Mouse (Mus musculus) midbrain, embryonic 16.5 days (tissue): ENCODE measurements around the gene Ybx3. TPM values are rescaled to one million over a fixed set of nuclear protein-coding genes. Genes with fewer than 3 reads are reported as not detected.
A peak's percentile ranks its signal among the peaks of the same experiment; 100 is the strongest.

Experiments
- ATAC-seq: fragments of 200-750 bp; cut with Nextera tagmentation; 2 replicates; pipeline ENCODE4 v1.8.0; 2017; ENCODE audit warnings: moderate TSS enrichment
- H3K27ac ChIP-seq: fragments of 300-500 bp; sonication (generic); 2 replicates; pipeline ENCODE4 v1.5.1; 2014; ENCODE audit warnings: mild to moderate bottlenecking, low read length, mixed read lengths
- H3K27me3 ChIP-seq: fragments of 300-500 bp; sonication (generic); 2 replicates; pipeline ENCODE4 v1.6.1; 2014; ENCODE audit warnings: low read depth, low read length, mixed read lengths; ENCODE audit not compliant: control insufficient read depth, insufficient read depth
- H3K36me3 ChIP-seq: fragments of 300-500 bp; sonication (generic); 2 replicates; pipeline ENCODE4 v1.6.1; 2014; ENCODE audit warnings: mild to moderate bottlenecking, low read length, moderate library complexity, mixed read lengths; ENCODE audit not compliant: control insufficient read depth, insufficient read depth
- H3K4me1 ChIP-seq: fragments of 300-500 bp; sonication (generic); 2 replicates; pipeline ENCODE4 v1.6.1; 2014; ENCODE audit warnings: mild to moderate bottlenecking, low read length, mixed read lengths; ENCODE audit not compliant: control insufficient read depth, insufficient read depth
- H3K4me2 ChIP-seq: fragments of 300-500 bp; sonication (generic); 2 replicates; pipeline ENCODE4 v1.6.1; 2014; ENCODE audit warnings: mild to moderate bottlenecking, low read length, mixed read lengths
- H3K4me3 ChIP-seq: fragments of 300-500 bp; sonication (generic); 2 replicates; pipeline ENCODE4 v1.5.1; 2014; ENCODE audit warnings: low read depth, mild to moderate bottlenecking, low read length, moderate library complexity, mixed read lengths
- H3K9ac ChIP-seq: fragments of 300-500 bp; sonication (generic); 2 replicates; pipeline ENCODE4 v1.6.1; 2014; ENCODE audit warnings: low read depth, low read length, mixed read lengths
- H3K9me3 ChIP-seq: fragments of 300-500 bp; sonication (generic); replicated peaks from 2 replicates; pipeline ENCODE4 v1.6.1; 2014; ENCODE audit warnings: mild to moderate bottlenecking, low read length, mixed read lengths; ENCODE audit not compliant: control insufficient read depth, poor library complexity, severe bottlenecking
- WGBS: fragments of 180-500 bp; shearing (Covaris S2); extraction: QIAGEN DNeasy Blood & Tissue Kit; methylation state at CpG from one replicate; pipeline ENCODE4 v1.1.7; 2014; 5-methylcytosine and 5-hydroxymethylcytosine counted together
- polyA plus RNA-seq: library from polyadenylated mRNA; unstranded; fragments of >200 nt; fragmentation: Nextera tagmentation; extraction: Ambion mirVana; gene quantifications from 2 replicates; pipeline ENCODE4 v1.2.1, GENCODE M21; 2015

Ybx3 gene
- polyA plus RNA-seq, 1 experiment from 2014 or later, result 21.6 TPM

DNA sequence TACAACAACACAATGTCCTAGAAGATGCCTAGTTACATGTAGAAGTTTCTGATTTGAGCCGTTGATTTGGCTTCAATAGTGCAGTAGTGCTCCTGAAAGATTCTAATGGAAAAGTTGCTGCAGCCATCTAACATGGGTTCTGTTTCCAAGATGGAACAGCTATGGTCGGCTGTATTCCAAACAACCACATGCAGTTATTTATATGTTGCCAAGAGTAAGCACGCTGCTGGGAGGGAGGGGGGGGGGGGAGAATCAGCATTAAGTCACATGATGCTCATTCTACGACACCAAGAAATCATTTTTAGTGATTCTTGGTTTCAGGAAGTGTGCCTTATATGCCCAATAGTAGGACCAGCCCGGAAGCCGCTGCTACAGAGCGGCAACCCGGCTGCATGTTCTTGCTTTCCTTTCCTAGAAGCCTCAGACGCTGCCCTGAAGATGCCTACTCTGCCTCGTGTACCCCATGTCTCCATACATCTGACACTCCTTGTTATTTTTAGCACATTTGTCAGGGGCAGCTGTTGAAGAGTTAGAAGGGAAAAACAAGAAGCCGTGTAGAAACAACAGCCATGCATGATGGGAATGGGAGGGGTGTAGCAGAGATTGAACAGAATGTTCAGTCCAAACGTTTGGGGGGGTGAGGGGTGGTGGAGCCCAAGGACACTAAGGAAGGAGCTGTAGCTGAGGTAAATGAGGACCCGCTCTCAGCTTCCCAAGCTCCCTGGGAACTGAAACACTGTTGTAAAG, 13.5 kb downstream of the Ybx3 start:
- H3K27me3 ChIP-seq, result no peaks in the 10 kb centered on the region
- no peaks in the 10 kb centered on the region for H3K4me1 ChIP-seq
- 95% methylated on average over 13 of the region's 13 CpGs for WGBS
- no peaks in the 10 kb centered on the region for H3K9me3 ChIP-seq
- no peak overlapping the region for H3K27ac ChIP-seq
- H3K9ac ChIP-seq, result no peak overlapping the region
- H3K4me3 ChIP-seq, result no peak overlapping the region
- no peak overlapping the region for H3K4me2 ChIP-seq
- peaks cover 5% of the 10 kb centered on the region for H3K36me3 ChIP-seq
- ATAC-seq, result no peak

GRCm38 (mm10) chr6:131373160-131373559, 15.1 kb downstream of the Ybx3 start:
- ATAC-seq, result no peak
- no peaks in the 10 kb centered on the region for H3K27me3 ChIP-seq
- H3K27ac ChIP-seq, result no peak overlapping the region
- H3K36me3 ChIP-seq, result peaks cover 7% of the 10 kb centered on the region
- 97% methylated on average over 5 of the region's 5 CpGs for WGBS
- H3K4me1 ChIP-seq, result no peaks in the 10 kb centered on the region
- H3K4me3 ChIP-seq, result no peak overlapping the region
- no peak overlapping the region for H3K9ac ChIP-seq
- no peak overlapping the region for H3K4me2 ChIP-seq
- H3K9me3 ChIP-seq, result no peaks in the 10 kb centered on the region

DNA sequence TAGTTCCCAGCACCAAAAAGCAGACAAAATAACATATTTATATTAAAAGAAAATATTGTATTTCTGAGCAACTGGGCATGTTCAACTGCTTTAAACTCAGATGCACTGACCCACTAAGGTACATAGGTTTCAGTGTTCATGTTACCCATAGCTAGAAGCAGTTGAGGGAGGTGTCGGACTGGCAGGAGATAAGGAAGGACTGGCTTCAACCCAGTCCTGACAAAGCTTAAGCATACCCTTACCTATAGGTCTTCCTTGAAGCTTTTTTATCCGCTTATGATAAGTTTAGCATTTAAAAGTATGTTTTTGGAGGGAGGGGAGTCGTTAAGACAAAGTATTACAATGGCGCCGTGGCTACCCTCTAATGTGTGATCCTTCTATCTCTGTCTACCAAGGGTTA, 17.5 kb downstream of the Ybx3 start:
- Histone ChIP-seq H3K4me3 (no peak overlapping the region), H3K4me1 (no peaks in the 10 kb centered on the region), H3K27me3 (no peaks in the 10 kb centered on the region), H3K27ac (no peak overlapping the region), H3K36me3 (peaks cover 12% of the 10 kb centered on the region), H3K9me3 (no peaks in the 10 kb centered on the region), H3K9ac (no peak overlapping the region), H3K4me2 (no peak overlapping the region)
- ATAC-seq, result no peak
- 94% methylated on average over 5 of the region's 5 CpGs for WGBS

GRCm38 (mm10) chr6:131369866-131370616, 18.2 kb downstream of the Ybx3 start:
- WGBS, result 89% methylated on average over 8 of the region's 8 CpGs

DNA sequence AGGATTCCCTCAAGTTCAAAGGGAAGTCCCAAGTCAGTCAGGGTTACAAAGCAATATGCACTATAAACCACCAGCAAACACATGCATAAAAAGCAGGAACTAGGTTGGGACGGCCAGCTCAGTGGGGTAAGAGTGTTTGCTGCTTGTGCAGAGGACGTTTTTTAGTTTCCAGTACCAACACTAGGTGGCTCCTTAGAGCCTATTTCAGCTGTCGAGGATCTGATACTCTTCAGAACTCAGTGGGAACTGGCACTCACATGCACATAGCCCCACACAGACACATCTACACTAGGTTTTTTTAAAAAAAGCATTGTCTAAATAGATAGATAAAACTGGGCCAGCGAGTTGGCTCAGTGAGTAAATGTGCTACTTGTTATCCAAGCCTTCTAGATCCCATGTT, 21.2 kb downstream of the Ybx3 start:
- peak; percentile 67; the same call in 1 of the 2 replicates for ATAC-seq
- WGBS, result 53% methylated on average over 4 of the region's 4 CpGs
- peaks cover 20% of the 10 kb centered on the region for H3K36me3 ChIP-seq
- no peak overlapping the region for H3K4me2 ChIP-seq
- H3K4me3 ChIP-seq, result no peak overlapping the region
- H3K27ac ChIP-seq, result no peak overlapping the region
- no peaks in the 10 kb centered on the region for H3K9me3 ChIP-seq
- H3K4me1 ChIP-seq, result no peaks in the 10 kb centered on the region
- H3K27me3 ChIP-seq, result no peaks in the 10 kb centered on the region
- H3K9ac ChIP-seq, result no peak overlapping the region

More at GRCm38 (mm10) chr6:131369866-131370616, 18.2 kb downstream of the Ybx3 start:
- ATAC-seq, result no peak
- no peak overlapping the region for H3K27ac ChIP-seq
- no peak overlapping the region for H3K4me2 ChIP-seq
- H3K9me3 ChIP-seq, result no peaks in the 10 kb centered on the region
- H3K27me3 ChIP-seq, result no peaks in the 10 kb centered on the region
- no peak overlapping the region for H3K9ac ChIP-seq
- no peak overlapping the region for H3K4me3 ChIP-seq
- H3K36me3 ChIP-seq, result peaks cover 12% of the 10 kb centered on the region
- no peaks in the 10 kb centered on the region for H3K4me1 ChIP-seq

- ATAC-seq, result no peak
- Histone ChIP-seq H3K4me2 (no peak overlapping the region), H3K9me3 (no peaks in the 10 kb centered on the region), H3K36me3 (peaks cover 20% of the 10 kb centered on the region), H3K4me1 (no peaks in the 10 kb centered on the region), H3K4me3 (no peak overlapping the region), H3K9ac (no peak overlapping the region), H3K27ac (no peak overlapping the region), H3K27me3 (no peaks in the 10 kb centered on the region)
- 85% methylated on average over 2 of the region's 2 CpGs for WGBS
Measured at GRCm38 (mm10) chr6:131364353-131364752, 23.9 kb downstream of the Ybx3 start.

DNA sequence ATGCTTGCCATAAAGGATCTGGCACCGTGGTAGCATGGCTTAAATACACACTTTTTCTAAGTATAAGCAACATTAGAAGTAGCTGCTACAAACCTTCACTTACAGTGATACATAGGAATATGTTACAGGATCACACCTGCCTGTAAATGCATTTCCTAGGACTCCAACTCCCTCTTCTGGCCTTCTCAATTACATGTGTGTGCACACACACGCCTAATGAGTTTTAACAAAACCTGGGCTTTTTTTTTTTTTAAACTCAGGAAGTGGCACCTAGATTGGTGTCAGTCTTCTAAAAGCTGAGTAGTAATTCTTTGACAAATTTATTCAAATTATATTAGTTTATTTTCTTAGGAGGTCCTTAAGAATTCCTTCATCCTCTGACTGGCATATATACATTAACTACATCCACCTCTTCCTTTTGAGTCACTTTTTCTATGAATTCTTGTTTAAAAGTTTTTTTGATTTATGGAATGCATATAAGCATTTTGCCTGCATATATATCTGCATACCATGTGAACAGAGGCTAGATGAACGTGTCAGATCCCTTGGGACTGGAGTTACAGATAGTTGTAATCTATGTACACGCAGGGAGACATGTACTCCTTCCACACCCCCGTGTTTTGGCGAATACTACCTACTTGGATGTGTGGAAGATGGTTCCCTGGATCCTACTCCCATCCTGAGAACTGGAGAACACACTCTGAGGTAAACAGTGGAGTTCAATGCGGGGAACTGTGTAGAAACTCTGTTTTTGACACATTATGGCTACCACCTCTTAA, 25.1 kb downstream of the Ybx3 start:
- Histone ChIP-seq H3K27me3 (no peaks in the 10 kb centered on the region), H3K4me2 (no peak overlapping the region), H3K4me3 (no peak overlapping the region), H3K9me3 (no peaks in the 10 kb centered on the region), H3K4me1 (no peaks in the 10 kb centered on the region), H3K36me3 (peaks cover 18% of the 10 kb centered on the region), H3K9ac (no peak overlapping the region), H3K27ac (no peak overlapping the region)
- WGBS, result 87% methylated on average over 7 of the region's 7 CpGs
- ATAC-seq, result no peak

- Histone ChIP-seq H3K4me1 (no peaks in the 10 kb centered on the region), H3K27me3 (no peaks in the 10 kb centered on the region), H3K4me2 (no peak overlapping the region), H3K9me3 (no peaks in the 10 kb centered on the region), H3K4me3 (no peak overlapping the region), H3K9ac (no peak overlapping the region), H3K27ac (no peak overlapping the region), H3K36me3 (peaks cover 8% of the 10 kb centered on the region)
- 74% methylated on average over 5 of the region's 5 CpGs for WGBS
- peak; percentile 54; the same call in 1 of the 2 replicates for ATAC-seq
Measured at GRCm38 (mm10) chr6:131360693-131361092, 27.6 kb downstream of the Ybx3 start.
